Mouse (Mus musculus): ENCODE data around the gene Sec63.

The Sec63 gene

GRCm38 (mm10) chr10:42830409-42830808, 69.1 kb downstream of the Sec63 start:
- no peak for DNase-seq (ENCODE audit: low spot score)

- no peak for DNase-seq (ENCODE audit: low spot score)
Observed at GRCm38 (mm10) chr10:42832677-42833076, 71.4 kb downstream of the Sec63 start.

- DNase-seq (ENCODE audit: low spot score) = no peak
Observed at GRCm38 (mm10) chr10:42833871-42834727, 72.8 kb downstream of the Sec63 start.

DNA sequence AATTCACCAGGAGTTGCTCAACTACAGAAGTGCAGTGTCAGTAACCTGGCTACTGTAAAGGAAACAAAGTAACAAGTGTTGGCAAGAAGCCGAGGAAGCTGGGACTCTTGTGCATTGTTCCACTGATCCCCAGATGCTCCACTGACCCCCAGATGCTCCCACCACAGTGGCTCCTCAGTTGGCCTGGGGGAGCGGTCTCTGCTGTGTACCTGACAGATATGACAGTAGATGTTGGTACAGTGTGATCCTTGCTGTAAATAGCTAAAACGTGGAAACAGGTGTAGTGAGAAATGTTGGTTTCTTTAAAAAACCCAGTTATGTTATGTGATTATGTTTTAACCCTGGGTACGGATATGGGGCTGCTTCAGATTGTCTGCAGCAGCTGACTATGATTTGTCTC, 76.8 kb downstream of the Sec63 start:
- DNase-seq (ENCODE audit: low spot score) = no peak

- no peak for DNase-seq (ENCODE audit: low spot score)
Observed at GRCm38 (mm10) chr10:42838736-42839135, 77.4 kb downstream of the Sec63 start.

- no peak for DNase-seq (ENCODE audit: low spot score)
Observed at GRCm38 (mm10) chr10:42840036-42840435, 78.7 kb downstream of the Sec63 start.

DNA sequence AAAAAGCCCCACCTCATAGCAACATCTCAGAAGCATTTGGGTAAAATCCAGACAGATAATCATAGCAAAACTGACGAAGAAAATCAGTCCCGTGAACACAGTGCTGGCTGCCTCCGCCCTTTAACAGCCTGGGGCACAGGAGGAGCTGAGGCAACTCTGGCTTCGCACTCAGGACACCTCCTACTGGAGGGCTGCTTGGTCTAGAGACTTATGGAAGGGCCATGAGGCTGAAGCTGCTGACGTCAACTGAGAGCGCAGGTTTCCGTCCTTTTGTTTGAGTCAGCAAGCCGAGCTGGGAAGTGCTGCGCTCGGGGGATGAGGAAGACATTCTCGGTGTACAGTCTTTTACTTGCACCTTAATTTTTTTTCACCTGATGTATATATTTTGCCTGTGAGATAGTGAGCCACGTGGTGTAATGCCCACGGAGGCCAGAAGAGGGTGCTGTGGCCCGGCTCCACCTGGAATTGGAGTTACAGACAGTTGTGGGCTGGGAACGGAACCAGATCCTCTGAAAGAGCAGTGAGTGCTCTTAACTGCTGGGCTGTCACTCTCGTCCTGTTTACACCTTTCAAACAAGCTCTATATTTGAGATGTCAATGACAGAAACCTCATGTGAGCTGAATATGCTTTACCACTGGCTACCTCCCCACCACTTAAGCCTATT, 80.4 kb downstream of the Sec63 start:
- DNase-seq (ENCODE audit: low spot score) = no peak

DNA sequence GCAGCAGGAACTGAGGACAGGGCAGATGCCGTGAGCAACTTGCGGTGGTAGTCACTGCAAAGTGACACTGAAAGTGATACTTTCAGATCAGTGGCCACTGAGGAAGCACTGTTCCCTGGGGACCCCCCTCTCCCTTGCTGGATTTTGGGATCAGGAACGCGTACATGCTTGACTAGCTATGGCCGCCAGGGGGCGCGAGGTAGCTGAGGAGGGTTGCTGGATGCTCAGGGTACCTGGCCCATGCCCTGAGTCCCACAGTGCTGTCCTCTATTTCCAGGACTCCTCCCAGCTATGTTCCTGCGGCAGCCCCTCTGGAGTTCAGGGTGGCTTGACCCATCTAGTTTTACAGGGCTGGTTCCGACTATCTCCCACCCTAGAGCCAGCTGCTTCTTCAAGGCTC, 81.1 kb downstream of the Sec63 start:
- DNase-seq (ENCODE audit: low spot score) = peak; percentile 57

DNA sequence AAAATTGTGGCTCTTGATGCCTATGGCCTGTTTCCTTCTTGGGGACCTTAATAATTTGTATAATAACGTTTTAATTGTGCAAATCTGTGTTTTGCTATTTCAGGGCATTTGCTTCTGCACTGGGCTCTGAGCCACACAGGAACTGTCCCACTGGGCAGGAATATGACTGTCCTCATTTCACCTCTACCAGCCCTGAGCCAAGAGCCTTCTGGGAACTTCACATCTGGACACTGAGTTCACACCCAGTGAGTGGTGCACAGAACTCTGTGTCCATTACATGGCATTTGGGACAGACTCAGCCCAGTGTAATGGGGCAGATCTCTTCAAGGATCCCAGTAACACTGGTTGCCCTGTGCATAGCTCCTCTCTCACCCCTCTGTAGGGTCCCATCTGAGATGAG, 82.1 kb downstream of the Sec63 start:
- no peak for DNase-seq (ENCODE audit: low spot score)

- DNase-seq (ENCODE audit: low spot score) = no peak
Observed at GRCm38 (mm10) chr10:42845480-42845879, 84.2 kb downstream of the Sec63 start.

DNA sequence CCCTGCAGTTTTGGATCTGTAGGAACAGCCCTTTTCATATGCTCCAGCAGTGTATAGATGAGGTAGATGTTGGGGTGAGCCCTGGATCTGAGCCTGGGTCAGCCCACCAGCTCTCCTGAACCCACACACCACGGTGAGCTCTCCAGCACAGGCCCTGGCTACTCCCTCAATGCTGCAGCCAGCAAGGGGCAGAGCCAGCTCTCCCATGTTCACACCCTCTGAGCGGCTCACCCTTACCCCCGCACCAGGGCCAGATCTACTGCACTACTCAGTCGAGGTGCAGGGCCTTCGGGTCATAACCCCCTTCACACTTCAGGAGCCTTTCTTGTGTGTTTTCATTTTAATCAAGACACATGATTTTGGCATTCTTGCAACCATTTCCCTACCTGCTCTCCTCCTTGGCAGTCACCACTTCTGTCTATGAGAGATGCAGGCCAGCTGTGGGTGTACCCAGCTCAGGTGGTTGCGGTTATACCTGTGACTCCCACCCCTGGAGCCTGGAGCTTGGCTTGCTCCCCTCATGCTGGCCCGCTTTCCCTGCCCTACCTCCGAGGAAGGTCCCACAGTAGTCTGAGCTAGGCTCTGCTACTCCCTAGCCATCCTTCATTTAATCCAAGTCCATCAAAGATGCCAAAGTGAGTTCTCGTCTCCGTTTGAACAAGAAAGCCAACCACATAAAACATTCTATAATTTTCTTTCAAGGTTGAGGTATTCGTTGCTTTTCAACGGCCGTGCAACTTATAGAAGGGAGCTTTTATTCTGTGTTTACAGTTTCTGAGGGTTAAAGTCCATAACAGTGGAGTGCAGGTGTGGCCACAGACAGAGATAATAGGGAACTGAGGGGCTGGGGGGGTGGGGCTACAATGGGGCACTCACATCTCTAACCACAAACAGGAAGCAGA, 87.1 kb downstream of the Sec63 start:
- DNase-seq (ENCODE audit: low spot score) = no peak

- no peak for DNase-seq (ENCODE audit: low spot score)
Observed at GRCm38 (mm10) chr10:42849081-42849400, 87.7 kb downstream of the Sec63 start.

DNA sequence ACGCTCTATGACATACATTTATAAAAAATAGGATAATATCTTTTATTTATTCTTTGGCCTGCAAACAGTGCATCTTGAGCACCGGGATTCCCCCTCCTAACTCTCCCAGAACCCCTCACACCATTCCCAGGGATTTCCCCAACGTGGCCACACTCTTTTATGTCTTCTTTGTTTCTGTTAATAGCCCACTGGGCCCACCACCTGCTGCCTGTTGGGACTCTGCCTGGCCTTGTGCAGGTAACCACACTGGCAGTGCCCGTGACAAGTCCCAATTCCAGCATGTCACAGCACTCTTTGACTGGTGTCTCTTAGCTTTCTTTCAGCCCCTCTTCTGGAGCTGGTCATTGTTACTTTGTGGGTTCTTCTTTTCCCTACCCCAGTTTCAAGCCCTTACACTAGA, 93.5 kb downstream of the Sec63 start:
- DNase-seq (ENCODE audit: low spot score) = no peak

- no peak for DNase-seq (ENCODE audit: low spot score)
Observed at GRCm38 (mm10) chr10:42855250-42855649, 94.0 kb downstream of the Sec63 start.

DNA sequence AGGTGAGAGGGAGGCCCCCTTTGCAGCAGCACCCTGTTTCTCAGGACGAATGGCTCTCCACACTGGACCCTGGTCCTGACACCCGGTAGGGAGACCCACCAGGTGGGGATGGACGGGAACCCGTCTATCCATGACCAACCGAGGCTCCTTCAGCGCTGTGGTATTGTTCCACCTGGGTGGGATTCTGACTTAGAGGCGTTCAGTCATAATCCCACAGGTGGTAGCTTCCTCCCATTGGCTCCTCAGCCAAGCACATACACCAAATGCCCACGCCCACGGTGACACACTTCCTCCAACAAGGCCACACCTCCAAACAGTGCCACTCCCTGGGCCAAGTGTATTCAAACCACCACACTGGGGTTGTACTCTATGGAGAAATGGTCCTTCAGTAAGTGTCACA, 95.3 kb downstream of the Sec63 start:
- no peak for DNase-seq (ENCODE audit: low spot score)

- no peak for DNase-seq (ENCODE audit: low spot score)
Observed at GRCm38 (mm10) chr10:42857021-42857420, 95.7 kb downstream of the Sec63 start.

GRCm38 (mm10) chr10:42859781-42860158, 98.5 kb downstream of the Sec63 start:
- no peak for DNase-seq (ENCODE audit: low spot score)

DNA sequence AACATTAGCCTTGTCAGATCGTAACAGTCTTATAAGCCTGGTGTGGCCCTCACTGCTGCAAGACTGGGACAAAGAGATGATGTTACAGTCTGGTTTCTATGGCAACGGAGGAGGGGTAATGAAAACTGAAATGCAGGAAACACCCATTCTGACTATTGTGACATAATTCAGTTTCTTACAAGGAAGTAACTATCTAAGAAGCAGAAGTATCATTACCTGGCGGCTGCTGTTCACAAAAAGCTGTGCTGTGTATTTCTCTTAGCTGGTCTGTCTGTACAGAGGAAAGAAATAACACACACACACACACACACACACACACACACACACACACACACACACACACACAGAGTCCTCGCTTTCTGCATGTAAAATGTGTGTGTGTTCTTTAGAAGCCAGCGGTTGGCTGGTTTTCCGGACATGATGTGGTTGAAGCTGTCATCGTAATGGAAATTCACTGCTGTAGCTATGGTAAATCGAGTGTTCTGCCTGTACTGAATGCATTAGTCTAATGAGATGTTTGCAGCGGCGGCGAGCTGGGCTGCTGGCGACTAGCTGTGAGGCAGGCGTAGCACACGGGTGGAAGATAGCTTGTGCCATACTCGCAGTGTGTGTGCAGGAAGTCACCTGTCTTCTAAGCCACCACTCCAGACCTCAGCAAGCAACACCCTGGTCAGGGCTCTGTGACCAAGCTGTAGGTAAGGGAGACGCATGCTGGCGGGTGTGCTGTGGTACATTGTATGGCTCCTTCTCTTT, 99.0 kb downstream of the Sec63 start, which contains the start of gene Scml4:
TSS of gene Scml4 (plus strand) at position 212 of the 753 bp plus-strand sequence.
- peak; percentile 35 for DNase-seq (ENCODE audit: low spot score)

DNA sequence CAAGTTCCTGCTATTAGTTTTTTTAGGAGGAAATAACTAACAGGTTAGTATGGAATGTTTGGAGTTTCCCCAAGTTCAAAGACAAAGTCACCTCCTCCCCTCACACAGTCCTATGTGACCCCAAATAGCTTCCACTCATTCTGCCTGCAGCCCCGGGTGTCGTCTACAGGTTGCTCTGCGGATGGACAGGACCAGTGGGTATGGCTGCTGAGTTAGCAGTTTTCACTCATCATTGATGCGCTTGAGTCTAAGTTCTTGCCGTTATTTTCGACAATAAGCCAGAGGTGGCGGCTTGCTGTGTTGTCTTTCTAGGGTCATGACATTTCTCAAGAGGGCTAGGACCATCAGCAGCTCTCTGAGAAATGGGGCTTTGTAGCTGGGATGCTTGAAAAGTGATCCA, 100.2 kb downstream of the Sec63 start:
- no peak for DNase-seq (ENCODE audit: low spot score)

- no peak for DNase-seq (ENCODE audit: low spot score)
Observed at GRCm38 (mm10) chr10:42862102-42862740, 100.9 kb downstream of the Sec63 start.

GRCm38 (mm10) chr10:42862806-42863205, 101.5 kb downstream of the Sec63 start:
- DNase-seq (ENCODE audit: low spot score) = no peak
